8 mouse cellular contexts compared by ENCODE assay signal in the genomic region with DNA sequence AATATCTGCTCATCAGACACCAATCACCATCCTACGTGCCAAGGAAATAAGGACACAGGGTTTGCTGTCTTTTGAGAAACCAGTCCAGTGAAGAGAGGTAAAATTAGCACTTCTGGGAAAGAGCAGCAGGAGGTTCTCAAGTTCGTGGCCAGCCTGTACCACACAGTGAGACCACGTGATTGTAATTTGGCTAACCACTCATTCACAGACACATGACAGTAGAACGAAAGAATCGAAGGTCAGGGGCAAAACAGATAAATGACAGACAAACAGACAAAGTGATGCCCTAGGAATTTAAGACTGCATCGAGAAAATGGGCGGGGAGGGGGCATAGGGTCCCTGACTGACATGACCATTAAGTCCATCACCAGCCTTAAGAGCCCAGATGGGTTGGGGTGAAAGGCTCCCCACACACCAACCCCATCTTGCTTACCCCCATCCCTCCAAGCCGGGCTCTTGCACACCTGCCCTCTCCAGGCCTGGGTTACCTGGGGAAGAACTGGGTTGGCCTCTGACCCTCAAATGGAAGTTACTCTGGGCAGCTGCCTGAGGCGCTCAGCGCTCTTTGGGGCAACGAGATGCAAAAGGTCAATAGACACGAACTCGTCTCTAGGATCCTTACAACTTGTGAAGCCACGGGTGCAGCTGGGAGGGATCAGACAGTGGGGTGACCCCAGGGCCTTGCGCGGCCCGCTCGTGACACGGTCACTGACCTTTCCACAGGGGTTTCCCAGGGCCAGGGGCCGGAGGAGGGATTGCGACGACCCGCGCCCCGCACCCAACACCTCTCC. TPM values are rescaled to one million over a fixed set of nuclear protein-coding genes. Genes with fewer than 3 reads are reported as not detected.
DNase-seq lines count a peak whose midpoint lies in the region; ATAC-seq and TF ChIP-seq lines count a peak whose summit lies in the region.

No protein-coding gene starts in this region.

- H3K9ac ChIP-seq in heart, postnatal 0 days (replicated peaks; ENCODE audit: low read depth, low read length) = peak overlapping the region; percentile 92

- no peak for TF ChIP-seq CTCF in heart, postnatal 0 days (IDR thresholded peaks at IDR 0.05; ENCODE audit: low read depth)

- no peaks in the 10 kb centered on the region for H3K27me3 ChIP-seq in erythroblast, embryonic 14.5 days (ENCODE audit: control insufficient read depth)
- no peaks in the 10 kb centered on the region for H3K27me3 ChIP-seq in heart, postnatal 0 days (ENCODE audit: control insufficient read depth, insufficient read depth, low read length)

- H3K36me3 ChIP-seq in erythroblast, embryonic 14.5 days (ENCODE audit: control insufficient read depth) = no peaks in the 10 kb centered on the region; the same call in 1 of the 2 replicates
- H3K36me3 ChIP-seq in heart, postnatal 0 days (replicated peaks; ENCODE audit: control insufficient read depth, insufficient read depth, low read length) = no peaks in the 10 kb centered on the region

- H3K9me3 ChIP-seq in erythroblast, embryonic 14.5 days (ENCODE audit: control insufficient read depth, low read length) = peaks cover 2% of the 10 kb centered on the region
- no peaks in the 10 kb centered on the region for H3K9me3 ChIP-seq in heart, postnatal 0 days (replicated peaks; ENCODE audit: control insufficient read depth, low read length)

- no peak; the same call in 1 of the 2 replicates for ATAC-seq in erythroblast, adult 5-6 weeks (replicated peaks; ENCODE audit: low FRiP score, poor library complexity, severe bottlenecking)
- ATAC-seq in heart, postnatal 0 days (ENCODE audit: insufficient read depth, low read depth) = peak; percentile 1; the same call in 1 of the 2 replicates
- peak; percentile 45 for ATAC-seq in megakaryocyte-erythroid progenitor cell, adult 5-6 weeks (replicated peaks; ENCODE audit: low FRiP score, low TSS enrichment, poor library complexity, severe bottlenecking)

- peaks cover 62% of the 10 kb centered on the region for H3K4me1 ChIP-seq in erythroblast, embryonic 14.5 days (ENCODE audit: control insufficient read depth)
- H3K4me1 ChIP-seq in heart, postnatal 0 days (ENCODE audit: control insufficient read depth, insufficient read depth) = peaks cover 6% of the 10 kb centered on the region; the same call in 1 of the 2 replicates

- peak overlapping the region; percentile 100 for H3K27ac ChIP-seq in heart, postnatal 0 days (ENCODE audit: low read depth)

- peak overlapping the region; percentile 92 for H3K4me2 ChIP-seq in heart, postnatal 0 days (ENCODE audit: low read depth, low read length)

- peak overlapping the region; percentile 96 for H3K4me3 ChIP-seq in erythroblast, embryonic 14.5 days (replicated peaks)
- peak overlapping the region; percentile 89 for H3K4me3 ChIP-seq in heart, postnatal 0 days (ENCODE audit: low read depth, low read length)

- TF ChIP-seq EP300 in heart, postnatal 0 days (IDR thresholded peaks at IDR 0.05; ENCODE audit: low read depth) = no peak

- DNase-seq in right cerebral cortex, adult 18-20 months = peak; percentile 7
- no peak for DNase-seq in right cerebral cortex, postnatal 25 days
- DNase-seq in heart, postnatal 0 days (ENCODE audit: low spot score) = no peak
- DNase-seq in layer of hippocampus, adult 9-11 months = no peak
- DNase-seq in testis, postnatal 10 days (ENCODE audit: low spot score) = no peak

- WGBS in heart, postnatal 0 days = 7% methylated on average over 25 of the region's 25 CpGs

RNA-seq across cellular contexts. Expression of a gene that starts 0.6 kb away (rescaled TPM):
- polyA plus RNA-seq in erythroblast, embryonic 14.5 days (2012) = 0.21 and 0.34 TPM in 2 replicates
- not detected in 2 replicates for total RNA-seq in erythroblast, adult 5-6 weeks (2015; ENCODE audit: low replicate concordance)
- total RNA-seq in erythroblast, adult 5-6 weeks (2017; ENCODE audit: low replicate concordance) = 1.8 TPM in 1 of 2 replicates, not detected in the other
- total RNA-seq in heart, postnatal 0 days (2014; rRNA removed; ENCODE audit: low replicate concordance) = 23.6 and 24.7 TPM in 2 replicates
- 21.8 and 23.2 TPM in 2 replicates for polyA plus RNA-seq in heart, postnatal 0 days (2015; fragmentation: Nextera tagmentation; extraction: Ambion mirVana)
- total RNA-seq in megakaryocyte-erythroid progenitor cell, adult 5-6 weeks (2014; fragmentation: Nextera tagmentation) = 3.4 and 5.9 TPM in 2 replicates
- 5.0 and 8.9 TPM in 2 replicates for total RNA-seq in megakaryocyte-erythroid progenitor cell, adult 5-6 weeks (2017)

RNA-seq across cellular contexts. Expression of a gene that starts 24.1 kb away (rescaled TPM):
- polyA plus RNA-seq in erythroblast, embryonic 14.5 days (2012) = 66.4 and 71.6 TPM in 2 replicates
- total RNA-seq in erythroblast, adult 5-6 weeks (2015; ENCODE audit: low replicate concordance) = 116 and 134 TPM in 2 replicates
- 46.3 and 58.3 TPM in 2 replicates for total RNA-seq in erythroblast, adult 5-6 weeks (2017; ENCODE audit: low replicate concordance)
- total RNA-seq in heart, postnatal 0 days (2014; rRNA removed; ENCODE audit: low replicate concordance) = 123 and 125 TPM in 2 replicates
- polyA plus RNA-seq in heart, postnatal 0 days (2015; fragmentation: Nextera tagmentation; extraction: Ambion mirVana) = 285 and 299 TPM in 2 replicates
- 281 and 293 TPM in 2 replicates for total RNA-seq in megakaryocyte-erythroid progenitor cell, adult 5-6 weeks (2014; fragmentation: Nextera tagmentation)
- total RNA-seq in megakaryocyte-erythroid progenitor cell, adult 5-6 weeks (2017) = 83.3 and 144 TPM in 2 replicates
